Mouse (Mus musculus) G1E (cell line): ENCODE results near the gene Prkcd.

Source experiments
- CTCF ChIP-seq: IDR thresholded peaks from 2 replicates; pipeline ENCODE4 v1.5.1; 2012; ENCODE audit warnings: low read depth, low read length, inconsistent platforms, mixed read lengths
- GATA1 ChIP-seq: IDR thresholded peaks from 2 replicates; pipeline ENCODE4 v1.6.1; 2012; ENCODE audit warnings: borderline replicate concordance, low read length, inconsistent platforms, mixed read lengths
- GATA2 ChIP-seq: IDR thresholded peaks from 2 replicates; pipeline ENCODE4 v1.6.1; 2012; ENCODE audit warnings: low read depth, low read length, inconsistent platforms, borderline replicate concordance
- POLR2AphosphoS5 ChIP-seq: IDR thresholded peaks from 2 replicates; pipeline ENCODE4 v1.6.1; 2012; ENCODE audit warnings: low read depth, low read length, inconsistent platforms; ENCODE audit not compliant: insufficient replicate concordance

DNA sequence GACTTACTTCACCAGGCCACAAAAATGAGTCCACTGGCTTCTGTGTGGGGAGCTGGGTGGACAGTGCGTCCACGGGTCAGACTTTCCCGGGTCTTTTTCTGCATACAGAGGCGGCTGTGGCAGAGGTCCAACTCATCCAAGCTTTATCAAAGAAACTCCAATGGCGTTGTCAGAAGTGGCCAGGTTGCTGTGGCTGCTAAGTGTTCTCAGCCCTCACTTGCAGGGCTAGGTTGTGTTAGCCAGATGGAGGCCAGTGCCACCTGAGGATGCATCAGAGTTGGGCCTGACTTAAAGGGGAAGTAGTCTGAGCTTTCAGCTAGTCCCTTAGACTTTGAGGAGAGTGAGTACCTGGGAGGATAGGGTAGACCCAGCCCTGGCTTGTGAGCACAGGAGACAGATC is 74.5 kb downstream of the Prkcd start:
- no peak for TF ChIP-seq CTCF
- no peak for TF ChIP-seq GATA1
- TF ChIP-seq POLR2AphosphoS5 = no peak
- no peak for TF ChIP-seq GATA2
